Mouse (Mus musculus): ENCODE data around the gene Sema4d. TPM values are rescaled to one million over a fixed set of nuclear protein-coding genes. Genes with fewer than 3 reads are reported as not detected.

Sema4d gene
- polyA plus RNA-seq, 1 experiment = 3.1 TPM

DNA sequence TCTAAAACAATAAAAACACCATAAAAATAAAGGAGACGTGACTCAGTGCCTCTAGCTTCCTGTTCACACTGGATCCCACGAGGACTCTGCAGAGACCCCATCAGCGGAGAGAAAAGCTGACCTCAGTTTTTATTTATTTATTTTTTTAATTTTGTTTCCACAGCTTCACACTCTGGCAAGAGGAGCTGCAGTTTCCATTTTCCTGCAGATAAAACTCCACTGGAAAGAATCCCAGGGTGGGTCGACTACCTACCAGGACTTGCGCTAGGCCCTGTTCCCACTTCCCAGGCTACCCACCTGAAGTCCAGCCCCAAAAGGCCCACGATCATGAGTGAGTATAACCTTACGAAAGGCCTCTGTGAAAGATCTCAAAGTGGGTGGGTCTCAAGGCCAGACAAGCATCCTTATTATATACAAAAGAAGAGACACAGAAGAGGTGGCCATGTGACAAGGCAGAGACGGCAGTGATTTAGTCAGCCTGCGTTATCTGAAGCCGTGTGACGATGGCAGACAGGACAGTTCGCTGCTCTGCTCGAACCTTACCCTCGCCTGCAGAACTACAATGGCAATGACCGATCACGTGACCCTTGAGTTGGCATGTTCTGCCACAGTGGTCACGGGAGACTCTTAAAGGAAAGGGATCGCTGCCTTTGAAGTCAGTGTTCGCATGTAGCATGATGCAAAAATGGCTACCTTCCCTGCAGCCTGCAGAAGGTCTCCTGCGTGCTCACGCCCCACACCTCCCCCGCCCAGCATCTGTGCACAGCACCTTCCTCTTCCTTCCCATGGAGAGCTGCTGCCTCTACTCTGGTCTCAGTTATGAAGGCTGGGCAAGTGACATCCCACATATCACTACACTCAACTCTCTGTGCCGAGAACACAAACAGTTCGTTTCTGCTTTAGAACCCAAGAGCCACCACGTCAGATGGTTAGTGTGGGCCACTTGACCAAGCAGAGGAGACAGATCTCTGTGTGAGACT is 14.3 kb downstream of the Sema4d start:
- no peak overlapping the region for H3K4me3 ChIP-seq (ENCODE audit: insufficient read depth, low read length)
- TF ChIP-seq POLR2A (IDR thresholded peaks at IDR 0.05; ENCODE audit: low read depth, low read length) (no peak), CTCF (IDR thresholded peaks at IDR 0.05; ENCODE audit: borderline replicate concordance, insufficient read depth, low read length) (no peak)
- no peaks in the 10 kb centered on the region for H3K4me1 ChIP-seq (ENCODE audit: control insufficient read depth, insufficient read depth, low read length)
- H3K27ac ChIP-seq (ENCODE audit: insufficient read depth, low read length) = no peak overlapping the region

- H3K4me1 ChIP-seq (ENCODE audit: control insufficient read depth, insufficient read depth, low read length) = no peaks in the 10 kb centered on the region
- no peak overlapping the region for H3K4me3 ChIP-seq (ENCODE audit: insufficient read depth, low read length)
- TF ChIP-seq CTCF (IDR thresholded peaks at IDR 0.05; ENCODE audit: borderline replicate concordance, insufficient read depth, low read length) (no peak), POLR2A (IDR thresholded peaks at IDR 0.05; ENCODE audit: low read depth, low read length) (no peak)
- no peak overlapping the region for H3K27ac ChIP-seq (ENCODE audit: insufficient read depth, low read length)
These were observed 15.1 kb downstream of the Sema4d start for GRCm38 (mm10) chr13:51778351-51778982.

GRCm38 (mm10) chr13:51777738-51778274 is 15.7 kb downstream of the Sema4d start:
- H3K4me3 ChIP-seq (ENCODE audit: insufficient read depth, low read length) = no peak overlapping the region
- no peaks in the 10 kb centered on the region for H3K4me1 ChIP-seq (ENCODE audit: control insufficient read depth, insufficient read depth, low read length)
- TF ChIP-seq CTCF (IDR thresholded peaks at IDR 0.05; ENCODE audit: borderline replicate concordance, insufficient read depth, low read length) = no peak
- TF ChIP-seq POLR2A (IDR thresholded peaks at IDR 0.05; ENCODE audit: low read depth, low read length) = no peak
- H3K27ac ChIP-seq (ENCODE audit: insufficient read depth, low read length) = no peak overlapping the region

DNA sequence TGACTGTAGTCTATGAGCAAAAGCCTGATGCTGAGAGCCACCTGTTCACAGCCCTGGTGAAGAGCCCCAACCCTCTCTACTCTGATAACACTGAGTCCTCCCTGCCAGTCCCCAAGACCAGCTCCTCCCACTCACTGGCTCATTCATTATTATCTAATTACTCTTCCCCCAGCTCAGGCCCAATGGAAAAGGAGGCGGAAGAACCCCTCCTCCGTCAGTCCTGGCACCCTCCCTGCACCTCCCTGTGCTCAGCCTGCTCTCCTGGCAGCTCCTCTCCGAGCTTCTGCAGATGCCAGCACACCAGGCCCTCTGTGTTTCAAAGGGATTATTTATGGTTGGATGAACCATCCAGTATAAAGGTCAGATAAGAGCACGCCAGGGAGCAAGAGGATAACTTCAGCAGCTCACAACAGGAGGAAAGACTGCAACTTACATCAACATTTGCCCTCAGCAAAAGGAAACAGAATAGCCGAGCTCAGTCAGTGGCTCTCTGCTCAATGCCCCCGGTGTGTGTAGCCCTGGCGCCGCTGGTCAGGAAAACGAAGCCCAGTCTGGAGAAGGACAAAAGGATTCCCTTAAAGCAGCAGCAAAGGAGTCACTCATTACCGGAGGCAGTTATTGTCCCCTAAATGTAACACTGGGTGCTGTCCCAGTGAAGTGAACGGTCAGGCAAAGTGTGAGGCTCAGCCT is 16.4 kb downstream of the Sema4d start:
- H3K27ac ChIP-seq (ENCODE audit: insufficient read depth, low read length) = no peak overlapping the region
- no peak overlapping the region for H3K4me3 ChIP-seq (ENCODE audit: insufficient read depth, low read length)
- H3K4me1 ChIP-seq (ENCODE audit: control insufficient read depth, insufficient read depth, low read length) = no peaks in the 10 kb centered on the region
- TF ChIP-seq POLR2A (IDR thresholded peaks at IDR 0.05; ENCODE audit: low read depth, low read length) = no peak
- TF ChIP-seq CTCF (IDR thresholded peaks at IDR 0.05; ENCODE audit: borderline replicate concordance, insufficient read depth, low read length) = no peak

GRCm38 (mm10) chr13:51776160-51776737 is 17.3 kb downstream of the Sema4d start:
- Histone ChIP-seq H3K4me3 (ENCODE audit: insufficient read depth, low read length) (no peak overlapping the region), H3K4me1 (ENCODE audit: control insufficient read depth, insufficient read depth, low read length) (no peaks in the 10 kb centered on the region), H3K27ac (ENCODE audit: insufficient read depth, low read length) (no peak overlapping the region)
- TF ChIP-seq POLR2A (IDR thresholded peaks at IDR 0.05; ENCODE audit: low read depth, low read length) (no peak), CTCF (IDR thresholded peaks at IDR 0.05; ENCODE audit: borderline replicate concordance, insufficient read depth, low read length) (no peak)

GRCm38 (mm10) chr13:51771802-51772206 is 21.7 kb downstream of the Sema4d start:
- Histone ChIP-seq H3K4me3 (ENCODE audit: insufficient read depth, low read length) (no peak overlapping the region), H3K27ac (ENCODE audit: insufficient read depth, low read length) (no peak overlapping the region), H3K4me1 (ENCODE audit: control insufficient read depth, insufficient read depth, low read length) (no peaks in the 10 kb centered on the region)
- no peak for TF ChIP-seq POLR2A (IDR thresholded peaks at IDR 0.05; ENCODE audit: low read depth, low read length)

GRCm38 (mm10) chr13:51770647-51771427 is 22.7 kb downstream of the Sema4d start:
- TF ChIP-seq POLR2A (IDR thresholded peaks at IDR 0.05; ENCODE audit: low read depth, low read length) = no peak
- no peak for TF ChIP-seq CTCF (IDR thresholded peaks at IDR 0.05; ENCODE audit: borderline replicate concordance, insufficient read depth, low read length)
- H3K4me3 ChIP-seq (ENCODE audit: insufficient read depth, low read length) = no peak overlapping the region
- H3K27ac ChIP-seq (ENCODE audit: insufficient read depth, low read length) = no peak overlapping the region
- H3K4me1 ChIP-seq (ENCODE audit: control insufficient read depth, insufficient read depth, low read length) = no peaks in the 10 kb centered on the region

DNA sequence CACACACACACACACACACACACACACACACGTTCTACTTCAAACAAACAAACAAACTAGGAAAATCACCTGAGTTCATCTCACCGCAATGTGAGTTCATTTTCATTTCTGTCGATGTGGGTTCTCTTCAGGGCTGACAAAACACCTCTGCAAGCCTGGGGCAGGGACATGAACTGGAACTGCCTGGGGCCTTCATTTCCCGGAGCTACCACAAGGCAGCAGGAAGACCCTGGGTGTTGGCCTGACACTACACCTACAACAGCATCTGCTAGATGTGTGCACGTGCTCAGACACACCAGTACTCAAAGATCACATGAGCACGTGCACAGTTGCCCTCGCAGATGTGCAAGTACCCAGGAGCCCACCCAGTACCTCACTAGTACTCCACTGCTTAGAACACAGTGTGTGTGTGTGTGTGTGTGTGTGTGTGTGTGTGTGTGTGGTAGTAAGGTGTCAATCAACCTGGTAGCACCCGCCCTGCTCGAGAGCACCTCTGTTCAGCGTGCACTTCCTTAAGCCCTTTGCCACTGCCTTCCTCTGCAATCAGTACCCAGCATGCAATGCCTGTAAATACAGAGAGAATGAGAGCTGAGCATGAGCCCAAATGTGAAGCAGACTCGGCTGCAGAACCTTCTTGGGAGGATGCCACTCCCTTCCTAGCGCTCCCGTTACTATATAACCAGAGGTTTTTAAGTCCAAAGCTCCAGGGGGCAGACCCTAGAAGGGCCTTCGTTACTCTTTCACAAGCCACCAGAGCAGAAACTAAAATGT is 25.4 kb downstream of the Sema4d start:
- Histone ChIP-seq H3K4me3 (ENCODE audit: insufficient read depth, low read length) (no peak overlapping the region), H3K4me1 (ENCODE audit: control insufficient read depth, insufficient read depth, low read length) (peaks cover 3% of the 10 kb centered on the region; the same call in 1 of the 2 replicates), H3K27ac (ENCODE audit: insufficient read depth, low read length) (no peak overlapping the region)
- TF ChIP-seq POLR2A (IDR thresholded peaks at IDR 0.05; ENCODE audit: low read depth, low read length) = no peak
- TF ChIP-seq CTCF (IDR thresholded peaks at IDR 0.05; ENCODE audit: borderline replicate concordance, insufficient read depth, low read length) = no peak
